Mouse (Mus musculus) left cerebral cortex, adult 8-10 months (tissue): ENCODE measurements around the gene Dpf3. TPM values are rescaled to one million over a fixed set of nuclear protein-coding genes. Genes with fewer than 3 reads are reported as not detected.

Experiments
- DNase-seq, 2 experiments: peaks; one replicate each; pipeline ENCODE4 v3.0.0; 2022; ENCODE audit warnings: low spot score in 2 of 2
- total RNA-seq, 4 experiments: library from RNA; stranded (reverse); gene quantifications; 2 replicates each; pipeline ENCODE4 v1.2.4; 2022

Dpf3 gene
- total RNA-seq, 4 experiments from 2014 or later, result 4.0 to 8.0 (median 5.8) TPM

DNA sequence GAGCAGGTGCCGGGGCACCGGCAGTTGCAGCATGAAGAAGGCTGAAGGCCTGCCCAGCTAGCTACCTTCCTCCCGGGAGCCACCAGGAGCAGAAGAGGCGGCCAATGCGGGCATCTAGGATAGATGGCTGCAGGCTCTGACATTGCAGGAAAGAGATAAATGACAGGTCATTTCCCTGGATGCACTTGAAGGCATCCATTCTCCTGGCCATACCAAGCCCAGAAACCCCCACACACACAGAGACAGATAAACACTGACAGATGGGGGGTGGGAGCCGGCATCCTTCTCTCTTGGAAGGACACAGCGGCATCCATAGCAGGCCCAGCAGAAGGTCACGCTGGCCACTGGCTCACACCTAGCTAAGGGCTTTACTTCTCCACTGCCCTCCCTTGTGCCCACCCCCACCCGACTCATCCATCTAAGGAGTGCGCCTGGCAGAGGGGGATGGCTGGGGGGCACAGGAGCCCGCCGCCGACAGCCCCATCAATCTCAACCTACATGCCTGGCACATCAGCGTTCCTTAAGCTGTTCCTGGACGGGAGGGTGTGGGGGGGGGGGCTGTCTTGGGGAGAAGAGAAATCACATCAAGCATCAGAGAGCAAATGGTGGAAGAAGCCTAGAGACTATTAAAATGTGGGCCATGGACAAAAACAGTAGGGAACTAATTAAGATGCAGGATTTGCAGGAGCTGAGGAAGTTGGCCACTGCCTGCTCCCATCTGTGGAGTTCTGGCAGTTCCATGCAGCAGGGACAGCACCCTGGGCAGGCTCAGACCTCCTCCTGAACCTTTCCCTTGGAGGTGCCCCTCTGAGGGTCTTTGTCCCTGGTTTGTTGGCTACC, 145.3 kb downstream of the Dpf3 start:
- DNase-seq, result peak in 1 of 2 experiments; percentile 52

DNA sequence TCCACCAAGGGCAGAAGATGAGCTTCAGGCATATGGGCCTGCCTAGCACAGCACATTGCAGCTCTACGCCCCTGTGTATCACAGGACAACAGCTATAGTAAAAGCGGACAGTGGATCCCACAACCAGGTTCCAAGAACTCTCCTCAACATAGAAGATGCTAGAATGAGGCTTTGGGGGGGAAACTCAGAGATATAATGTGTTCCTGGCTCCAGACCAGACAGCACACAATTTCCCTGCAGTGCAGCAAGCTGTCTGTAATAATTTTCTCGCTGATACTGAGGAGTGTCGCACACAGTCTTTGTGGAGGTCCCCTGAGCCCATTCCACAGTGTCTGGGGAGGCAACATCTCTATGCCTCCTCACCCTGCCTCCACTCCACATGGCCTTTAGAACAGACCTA, 146.6 kb downstream of the Dpf3 start:
- DNase-seq, result no peak

DNA sequence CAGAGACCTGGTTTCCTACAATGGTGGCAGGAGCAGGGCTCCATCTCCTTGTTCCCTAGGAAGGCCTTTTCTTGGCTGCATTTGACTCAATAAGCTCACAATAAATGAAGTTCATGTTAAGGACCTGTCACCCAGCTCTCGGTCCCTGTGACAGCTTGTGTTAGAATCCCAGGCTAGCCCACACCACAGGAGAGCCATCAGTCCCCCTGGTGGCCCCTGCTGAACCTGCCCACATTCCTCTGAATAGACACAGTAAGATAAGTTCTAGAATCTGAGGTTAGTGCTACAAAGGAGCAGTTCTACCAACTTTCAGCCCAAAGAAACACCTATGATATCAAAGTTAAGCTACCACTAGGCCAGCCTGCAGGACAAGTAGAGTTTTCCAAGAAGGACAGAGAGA, 149.2 kb downstream of the Dpf3 start:
- no peak for DNase-seq

DNA sequence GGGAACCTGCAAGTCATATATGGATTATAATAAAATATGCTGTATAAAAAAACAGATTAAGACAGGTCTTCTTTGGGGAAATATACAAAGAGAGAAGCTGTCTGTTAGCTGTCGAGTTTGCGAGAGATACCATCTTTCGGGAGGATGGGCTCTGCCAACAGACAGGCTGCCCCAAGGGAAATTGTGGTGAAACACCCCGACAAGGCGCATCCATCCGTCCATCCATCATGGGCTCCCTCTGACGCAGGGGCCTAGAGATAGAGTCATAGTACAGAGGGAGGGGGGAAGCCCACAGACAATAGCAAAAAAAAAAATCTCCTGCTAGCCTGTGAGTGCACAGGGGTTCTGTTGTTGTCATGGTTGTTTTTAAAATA, 149.8 kb downstream of the Dpf3 start:
- no peak for DNase-seq

DNA sequence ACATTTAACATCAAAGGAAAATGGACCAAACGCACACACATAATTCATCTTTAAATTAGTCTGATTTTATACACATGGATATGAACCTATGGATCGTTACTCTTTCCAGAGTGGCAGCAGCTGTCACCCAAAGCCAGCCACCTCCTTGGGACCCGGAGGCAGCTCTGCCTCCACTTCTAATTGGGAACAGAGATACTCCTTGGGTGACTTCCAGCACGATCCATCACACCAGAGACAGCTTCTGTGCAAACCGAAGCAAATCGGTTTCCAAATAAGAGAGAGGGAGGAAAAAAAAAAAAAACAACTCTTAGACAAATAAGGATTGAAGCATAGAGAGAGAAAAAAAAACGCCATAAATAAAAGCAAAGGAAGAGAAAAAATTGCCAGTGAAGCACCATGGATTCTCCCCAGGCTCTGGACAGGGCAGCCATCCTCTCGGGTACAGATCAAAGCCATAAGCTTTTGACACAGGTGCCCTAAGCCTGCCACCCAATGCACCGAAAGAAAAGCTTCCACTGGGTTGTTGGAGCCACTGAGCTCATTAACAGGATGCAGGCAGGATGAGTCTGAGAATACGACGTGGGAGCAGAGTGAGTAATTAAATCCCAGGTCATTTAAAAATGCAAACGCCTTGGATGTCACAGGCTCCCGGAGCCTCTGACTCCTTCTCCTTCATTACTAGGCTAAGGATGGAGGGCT, 150.3 kb downstream of the Dpf3 start:
- DNase-seq, result no peak

DNA sequence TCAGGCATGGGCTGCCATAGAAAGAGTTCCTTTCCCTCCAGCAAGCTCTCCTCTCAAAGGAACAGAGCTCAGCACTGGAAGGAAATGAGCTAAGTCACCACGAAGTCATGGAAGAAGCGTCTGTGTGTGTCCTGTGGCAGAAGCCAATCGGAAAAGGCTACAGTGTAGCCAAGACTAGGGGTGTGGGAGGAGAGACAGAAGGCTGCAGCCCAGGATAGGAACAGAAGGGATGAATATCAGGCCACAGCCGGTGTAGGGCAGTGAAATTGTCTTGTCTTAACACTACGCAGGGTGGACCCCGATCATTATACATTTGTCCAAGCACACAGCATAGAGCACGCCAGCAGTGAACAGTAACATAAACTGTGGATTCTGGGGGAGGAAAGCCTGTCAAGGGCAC, 157.5 kb downstream of the Dpf3 start:
- DNase-seq, result no peak

DNA sequence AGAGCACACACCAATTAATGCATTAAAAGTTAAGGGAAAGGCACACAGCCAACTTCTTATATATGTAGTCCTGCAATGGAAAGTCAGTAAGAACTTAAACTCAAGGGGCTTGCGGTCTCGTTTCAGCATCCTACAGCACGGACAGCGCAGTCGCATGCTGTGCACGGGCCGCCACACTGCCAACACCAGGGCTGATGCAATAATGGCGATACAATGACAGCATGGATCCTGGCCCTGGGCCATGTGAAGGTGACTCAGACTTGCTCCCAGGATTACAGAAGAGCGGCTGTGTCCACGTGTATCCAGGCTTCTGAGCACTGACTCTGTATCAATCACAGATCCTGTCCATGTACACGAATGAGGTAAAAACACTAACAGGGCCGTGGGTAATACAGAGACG, 158.6 kb downstream of the Dpf3 start:
- no peak for DNase-seq

DNA sequence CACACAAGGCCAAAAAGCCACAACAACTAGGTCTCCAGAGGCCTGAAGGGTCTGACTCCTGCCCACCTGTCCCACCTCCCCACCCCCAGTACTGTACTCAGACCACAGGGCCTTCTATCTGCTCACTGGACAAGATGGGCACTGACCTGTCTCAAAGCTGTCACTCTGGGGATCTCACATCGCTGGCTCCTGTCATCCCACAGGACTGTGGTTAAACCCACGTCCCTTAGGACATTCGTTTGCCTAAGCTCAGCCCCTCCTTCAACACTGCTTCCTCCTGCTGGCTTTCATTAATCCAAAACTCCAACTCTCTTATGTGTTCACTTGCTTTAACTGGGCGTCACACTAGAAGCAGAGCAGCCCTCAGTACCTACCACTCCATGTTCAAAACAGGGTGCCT, 159.0 kb downstream of the Dpf3 start:
- DNase-seq, result no peak

DNA sequence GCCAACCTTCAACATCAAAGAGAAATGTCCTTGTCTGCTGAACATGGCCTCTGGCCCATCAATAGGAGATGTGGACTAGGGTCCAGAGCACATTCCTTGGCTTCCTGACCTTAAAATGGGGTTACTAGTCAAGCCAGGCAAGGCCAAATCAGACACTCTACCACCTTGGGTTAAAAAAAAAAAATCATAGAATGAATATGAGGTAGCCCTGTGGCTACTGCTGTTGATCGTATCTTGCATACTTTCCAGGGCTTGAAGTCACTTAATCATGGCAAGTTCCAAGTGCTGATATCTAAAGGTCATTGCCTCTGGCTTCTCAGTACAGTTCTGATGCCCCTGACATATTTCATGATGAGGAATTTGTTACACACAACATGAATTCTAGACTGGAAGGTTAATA, 160.1 kb downstream of the Dpf3 start:
- no peak for DNase-seq

DNA sequence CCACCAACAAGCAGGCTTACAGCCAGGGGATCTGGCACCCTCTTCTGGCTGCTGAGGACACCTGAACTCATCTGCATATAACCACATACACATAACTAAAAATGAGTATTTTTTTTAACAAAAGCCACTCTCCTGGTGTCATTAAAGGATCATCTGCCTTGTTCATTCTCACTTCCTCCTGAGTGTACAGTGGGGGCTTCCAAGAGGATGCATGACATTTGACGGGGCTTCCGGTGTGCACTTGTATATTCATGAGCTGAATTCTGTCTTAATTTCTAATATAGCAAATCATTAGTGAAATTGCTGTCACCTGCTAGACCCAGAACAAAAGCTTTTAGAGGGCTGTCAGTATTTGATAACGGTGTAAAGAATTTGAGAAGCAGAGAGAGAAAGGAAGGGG, 166.8 kb downstream of the Dpf3 start:
- DNase-seq, result no peak

DNA sequence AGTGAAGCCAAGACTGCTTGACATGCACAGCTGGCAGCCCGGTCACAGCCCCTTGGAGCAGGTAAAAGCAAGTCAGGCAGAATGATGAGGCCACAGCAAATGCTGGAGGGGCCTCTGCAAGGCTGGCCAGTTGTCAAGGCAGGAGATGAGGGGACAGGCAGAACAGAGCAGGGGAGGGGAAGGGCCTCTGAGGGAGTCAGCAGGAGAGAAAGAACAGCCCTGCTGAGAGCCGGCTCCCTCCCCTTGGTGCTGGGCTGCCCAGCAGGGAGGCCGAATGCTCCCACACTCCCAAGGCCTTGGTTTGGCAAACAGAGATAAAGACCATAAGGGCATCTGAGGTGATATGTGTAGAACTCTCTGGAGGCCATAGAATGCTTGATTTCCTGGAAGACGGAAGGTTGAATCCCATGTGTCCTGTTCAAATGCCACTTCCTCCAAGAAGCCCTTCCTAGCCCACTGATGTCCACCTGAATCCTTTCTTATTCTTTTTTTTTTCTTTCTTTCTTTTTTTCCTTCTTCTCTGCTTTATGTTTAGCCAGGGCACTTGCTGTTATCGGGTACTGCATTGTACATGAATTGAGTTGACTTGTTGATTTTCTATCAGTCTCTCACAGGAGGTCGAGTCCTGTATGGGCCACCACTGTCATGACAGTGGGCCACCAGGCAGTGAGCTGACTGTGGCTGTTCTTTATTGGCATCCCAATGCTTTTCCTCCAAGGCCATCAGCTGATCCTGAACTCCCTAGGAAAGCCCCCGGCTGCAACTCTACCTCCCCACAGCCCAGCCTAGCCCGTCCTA, 169.7 kb downstream of the Dpf3 start:
- no peak for DNase-seq

DNA sequence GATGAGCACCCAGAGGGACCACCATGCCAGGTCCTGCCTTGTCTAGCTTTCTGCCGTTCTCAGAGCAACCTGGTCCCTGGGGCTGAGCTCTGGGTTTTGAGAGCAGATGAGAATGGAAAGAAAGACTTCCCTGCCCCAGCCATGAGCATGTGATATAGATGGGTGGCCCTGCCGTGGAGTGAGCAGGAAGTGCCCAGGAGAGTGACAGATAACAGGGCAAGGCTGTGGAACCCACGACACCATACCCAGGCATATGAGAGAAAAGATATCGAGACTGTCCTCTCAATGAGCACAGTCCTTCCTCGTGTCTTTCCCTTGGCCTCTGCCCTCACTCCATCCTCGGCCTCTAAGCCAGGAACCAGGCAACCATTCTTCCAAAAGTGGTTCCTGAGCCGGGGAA, 172.8 kb downstream of the Dpf3 start:
- DNase-seq, result no peak

DNA sequence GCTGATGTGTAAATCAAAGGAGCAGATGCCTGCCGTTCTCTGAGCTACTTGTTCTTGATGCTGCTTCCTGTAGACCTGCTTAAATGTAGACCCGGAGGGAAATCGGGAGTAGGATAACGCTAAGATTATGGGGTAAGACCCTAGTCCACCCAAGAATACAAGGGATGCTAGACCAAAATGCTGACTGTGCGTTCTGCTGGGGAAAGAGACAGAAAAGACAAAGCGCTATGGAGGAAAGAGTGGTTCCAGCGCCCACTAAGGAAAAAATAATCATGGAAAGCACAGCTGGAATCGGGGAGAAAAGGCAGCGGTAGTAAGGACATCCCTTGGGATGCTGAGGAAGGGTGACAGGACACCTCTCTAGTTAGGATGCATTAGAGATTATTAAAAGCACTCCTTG, 174.7 kb downstream of the Dpf3 start:
- DNase-seq, result no peak

DNA sequence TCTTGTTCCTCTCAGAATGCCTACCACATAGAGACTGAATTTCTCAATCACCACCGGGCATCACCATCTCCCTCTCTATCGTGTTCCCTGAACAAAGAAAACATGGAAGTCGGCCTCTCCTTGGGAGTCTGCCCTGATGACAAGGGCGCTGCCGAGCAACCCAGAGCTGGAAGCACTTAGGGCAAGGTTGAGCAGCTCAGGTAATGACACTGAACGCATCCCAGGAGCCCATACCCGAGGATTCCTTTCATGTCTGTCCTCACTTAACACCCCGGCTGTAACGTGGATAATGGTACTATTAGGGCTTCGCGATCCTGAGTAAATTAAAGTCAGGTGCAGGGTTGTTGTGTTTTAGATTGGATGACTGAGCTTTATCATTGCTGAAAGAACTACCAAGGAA, 176.9 kb downstream of the Dpf3 start:
- no peak for DNase-seq

DNA sequence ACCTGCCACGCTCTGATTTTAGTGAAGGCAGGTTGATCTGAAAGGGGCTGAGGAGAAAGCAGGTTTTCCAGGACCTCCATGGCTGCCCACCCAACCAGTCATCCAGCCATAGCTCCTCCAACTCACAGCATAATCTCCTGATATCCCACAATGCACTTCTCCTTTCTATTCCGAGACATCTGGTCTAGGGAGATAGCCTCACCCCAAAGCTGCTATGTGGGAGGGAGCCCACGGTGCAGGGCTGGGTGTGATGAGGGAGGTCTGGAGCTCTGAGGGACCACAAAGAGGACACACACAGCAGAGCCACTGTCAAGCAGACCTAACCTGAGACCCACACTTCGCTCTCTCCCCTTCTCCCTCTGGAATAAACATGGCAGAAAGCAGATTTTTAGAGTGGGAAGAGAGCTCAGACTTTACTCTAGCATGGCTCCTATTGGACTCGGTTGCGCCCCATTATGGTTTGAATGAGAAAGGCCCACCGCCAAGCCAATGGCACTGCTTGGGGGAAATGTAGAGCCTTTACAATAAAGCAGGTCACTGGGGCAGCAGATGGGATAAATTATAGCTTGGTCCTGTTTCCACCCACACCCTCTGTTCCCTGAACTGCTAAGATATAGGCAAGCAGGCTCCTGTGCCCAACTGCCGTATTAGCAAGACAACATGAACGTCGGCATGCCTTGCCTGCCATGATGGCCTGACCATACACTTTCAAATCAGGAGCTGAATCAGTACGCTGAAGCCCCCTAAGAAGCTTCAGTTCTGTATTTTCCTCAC, 178.3 kb downstream of the Dpf3 start:
- DNase-seq, result no peak

DNA sequence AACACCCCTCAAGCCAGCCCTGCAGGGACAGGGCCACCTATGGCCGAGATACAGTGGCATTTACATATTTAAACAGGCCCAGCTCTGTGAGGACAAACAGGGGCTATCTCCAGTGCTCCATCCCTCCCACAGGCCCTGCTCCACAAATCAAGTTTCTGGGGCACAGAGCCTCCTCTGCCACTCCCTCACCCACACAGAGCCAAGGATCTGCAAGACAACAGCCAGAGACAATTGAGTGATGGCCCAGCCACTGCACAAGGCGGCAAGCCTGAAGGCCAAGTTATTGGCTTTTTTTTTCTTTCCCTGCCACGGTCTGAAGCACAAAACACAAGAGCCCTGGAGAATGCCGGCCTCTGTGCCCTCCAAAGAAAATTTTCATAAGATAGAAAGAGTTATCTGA, 178.9 kb downstream of the Dpf3 start:
- no peak for DNase-seq

DNA sequence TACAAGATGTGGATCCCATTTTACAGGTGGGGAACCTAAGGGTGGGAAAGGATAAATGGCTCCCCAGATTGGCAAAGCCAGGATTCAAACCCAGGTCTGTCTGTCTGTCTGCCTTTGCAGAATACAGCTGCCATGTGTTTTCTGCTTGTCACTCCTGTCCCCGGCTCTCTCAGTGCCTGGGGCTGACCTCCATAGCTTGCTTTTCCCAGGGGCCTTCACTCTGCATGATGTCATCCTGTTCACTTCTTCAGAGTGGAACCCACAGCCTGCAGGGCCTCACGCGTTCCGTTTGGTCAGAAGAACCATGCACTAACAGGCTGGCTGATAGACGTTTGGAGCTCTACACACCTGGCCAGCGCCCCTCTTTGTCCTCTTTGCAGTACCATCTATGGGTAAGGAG, 184.3 kb downstream of the Dpf3 start:
- no peak for DNase-seq

DNA sequence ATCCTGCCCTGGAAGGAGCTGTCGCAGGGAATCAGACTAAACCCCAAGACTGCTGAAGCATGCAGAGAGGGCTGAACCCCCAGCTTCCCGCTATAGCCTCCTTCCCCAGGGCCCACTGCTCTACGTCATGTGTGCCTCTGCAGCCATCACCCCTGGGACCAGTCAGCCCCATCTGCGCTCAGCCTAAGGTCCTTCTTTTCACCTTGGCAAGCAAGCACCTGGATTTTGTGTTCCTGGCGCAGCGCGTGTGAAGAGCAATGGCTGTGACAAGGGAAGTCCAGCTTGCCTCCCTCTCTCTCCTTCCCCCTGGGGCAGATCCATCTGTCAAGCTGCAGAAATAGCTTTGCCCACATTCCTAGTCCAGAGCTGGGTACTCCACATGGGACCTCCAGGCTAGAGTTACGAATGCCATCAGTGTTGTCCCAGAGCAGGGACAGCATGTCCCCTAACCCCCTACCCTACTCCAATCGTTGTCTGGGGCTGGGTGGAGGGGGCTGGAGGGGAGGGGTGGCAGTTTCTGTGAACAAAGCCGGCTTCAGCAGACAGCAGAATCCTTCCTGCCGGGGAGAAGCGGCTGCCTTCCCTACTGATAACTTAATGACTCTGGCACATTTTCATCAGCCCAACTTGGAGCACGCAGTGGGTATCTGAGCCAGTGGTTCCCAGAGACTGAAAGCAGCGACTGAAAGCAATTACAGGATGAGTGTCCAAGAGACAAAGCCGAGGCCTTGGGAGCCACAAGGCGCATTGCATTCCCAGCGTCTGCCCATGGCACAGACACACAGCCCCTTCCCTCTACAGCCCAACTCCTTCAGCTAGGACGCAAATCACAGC, 185.0 kb downstream of the Dpf3 start:
- DNase-seq, result peak in 1 of 2 experiments; percentile 26

DNA sequence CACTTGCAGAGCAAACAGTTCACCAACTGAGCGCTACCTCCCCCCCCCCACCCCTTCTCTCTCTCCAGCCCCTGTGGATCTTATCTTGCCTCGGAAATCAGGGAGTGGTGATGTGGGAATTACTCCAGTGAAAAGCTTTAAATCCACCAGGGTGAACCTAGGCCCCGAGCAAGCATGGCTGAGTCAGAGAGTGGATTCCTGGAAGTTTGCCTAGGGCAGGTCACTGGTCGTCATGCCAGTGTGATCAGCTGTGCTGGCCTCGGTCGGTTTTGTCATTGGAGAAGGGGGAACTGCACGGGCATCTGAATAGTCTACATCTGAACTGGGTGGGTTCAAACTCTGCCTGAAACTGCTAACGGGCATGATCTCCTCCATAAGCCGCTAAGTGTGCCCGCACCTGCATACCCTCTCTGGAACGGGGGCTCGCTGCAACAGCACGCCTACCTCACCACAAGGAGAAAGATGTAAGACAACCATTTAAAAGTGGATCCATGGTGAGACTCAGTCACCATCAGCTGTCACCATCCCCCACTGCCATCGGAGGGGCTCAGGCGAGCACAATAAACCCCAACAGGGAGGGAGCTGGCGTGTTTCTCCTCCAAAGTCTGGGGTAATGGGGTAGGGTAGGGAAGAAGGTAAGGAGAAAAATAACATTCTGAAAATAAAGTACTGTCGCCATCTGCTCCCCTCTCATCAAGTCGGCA, 185.7 kb downstream of the Dpf3 start:
- no peak for DNase-seq

DNA sequence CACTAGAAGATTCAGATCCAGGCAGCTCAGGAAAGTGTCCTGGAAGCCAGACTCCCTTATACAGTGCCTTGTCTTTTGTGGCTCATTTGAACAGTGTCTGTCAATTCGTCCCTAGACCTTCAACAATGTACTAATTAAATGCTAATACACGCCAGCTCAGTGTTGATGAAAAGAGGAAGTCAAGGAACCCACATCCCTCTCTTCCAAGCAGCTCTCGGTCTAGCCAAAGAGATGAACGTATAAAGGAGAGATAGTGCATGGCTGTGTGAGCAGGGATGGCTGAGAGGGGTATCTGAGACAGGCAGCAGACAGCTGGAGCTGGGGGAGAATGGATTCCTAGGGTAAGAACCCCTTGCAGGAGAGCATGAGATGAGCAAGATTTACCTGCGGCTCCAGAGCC, 189.2 kb downstream of the Dpf3 start:
- no peak for DNase-seq
